Mouse (Mus musculus): ENCODE results near the gene Cinp. TPM values are rescaled to one million over a fixed set of nuclear protein-coding genes. Genes with fewer than 3 reads are reported as not detected.

Gene Cinp
- total RNA-seq (2023) = 10 to 100 TPM; 14.4 to 17.9 TPM

GRCm38 (mm10) chr12:110889036-110890020, at the start of gene Cinp, which contains the start of gene Tecpr2:
Gene Cinp (minus strand): TSS chr12:110889145.
Gene Tecpr2 (plus strand): TSS chr12:110889264.

GRCm38 (mm10) chr12:110850010-110850928, 38.7 kb downstream of the Cinp start, which contains the start of gene Zfp839:
Gene Zfp839 (plus strand): TSS chr12:110850253.

GRCm38 (mm10) chr12:110840348-110841198, 48.4 kb downstream of the Cinp start, which contains the start of gene Mok:
Gene Mok (minus strand): TSS chr12:110840939.

Other genes starting within 250 kb of the Cinp start
- not detected for gene 1700001K19Rik, start 206.5 kb downstream of the Cinp start, total RNA-seq (2023)
- gene Hsp90aa1, start 186.4 kb downstream of the Cinp start, total RNA-seq (2023) = 100 to 1,000 TPM; 232 to 242 TPM
- 10 to 100 TPM; 44.6 to 48.2 TPM for gene Wdr20, start 151.2 kb downstream of the Cinp start, total RNA-seq (2023)
- gene Mok, start 48.2 kb downstream of the Cinp start, total RNA-seq (2023) = 1 to 10 TPM in 1 of 2 experiments, under 1 TPM in 1; 0.42 to 1.3 TPM
- gene Zfp839, start 38.9 kb downstream of the Cinp start, total RNA-seq (2023) = 1 to 10 TPM; 4.4 to 6.8 TPM
- gene Tecpr2, start 119 bp upstream of the Cinp start, total RNA-seq (2023) = 1 to 10 TPM; 5.8 to 6.0 TPM
- gene Ankrd9, start 89.9 kb upstream of the Cinp start, total RNA-seq (2023) = 10 to 100 TPM; 25.3 to 40.2 TPM
- gene Rcor1, start 150.2 kb upstream of the Cinp start, total RNA-seq (2023) = 10 to 100 TPM; 39.4 to 41.0 TPM